Mouse (Mus musculus): ENCODE results near the gene Tpcn2. TPM values are rescaled to one million over a fixed set of nuclear protein-coding genes. Genes with fewer than 3 reads are reported as not detected.

The Tpcn2 gene
- polyA plus RNA-seq, 1 experiment from 2014 or later = 2.3 TPM

GRCm38 (mm10) chr7:145205363-145205902 lies 78.4 kb downstream of the Tpcn2 start:
- no peak overlapping the region for H3K4me2 ChIP-seq (ENCODE audit: low read depth, low read length)
- no peak for TF ChIP-seq CTCF (IDR thresholded peaks at IDR 0.05; ENCODE audit: low read depth)
- no peak for TF ChIP-seq EP300 (IDR thresholded peaks at IDR 0.05; ENCODE audit: low read depth)
- no peak for ATAC-seq
- H3K36me3 ChIP-seq (replicated peaks; ENCODE audit: insufficient read depth, low read length) = no peaks in the 10 kb centered on the region
- H3K4me1 ChIP-seq (ENCODE audit: insufficient read depth) = peaks cover 9% of the 10 kb centered on the region
- WGBS (ENCODE audit: insufficient replicate concordance) = 72% methylated on average over 4 of the region's 4 CpGs
- H3K9me3 ChIP-seq (ENCODE audit: low read length) = no peaks in the 10 kb centered on the region
- H3K9ac ChIP-seq (replicated peaks) = no peak overlapping the region
- H3K27ac ChIP-seq (ENCODE audit: low read depth) = no peak overlapping the region
- 0 out of 2 replicates have a peak, but pooled peaks cover 4% of the 10 kb centered on the region for H3K27me3 ChIP-seq (ENCODE audit: insufficient read depth, low read length)
- no peak for DNase-seq
- no peak overlapping the region for H3K4me3 ChIP-seq (ENCODE audit: low read depth, low read length)

GRCm38 (mm10) chr7:145199711-145200110 lies 84.1 kb downstream of the Tpcn2 start:
- H3K9ac ChIP-seq (replicated peaks) = no peak overlapping the region
- H3K27ac ChIP-seq (ENCODE audit: low read depth) = no peak overlapping the region
- H3K27me3 ChIP-seq (ENCODE audit: insufficient read depth, low read length) = no peaks in the 10 kb centered on the region
- TF ChIP-seq EP300 (IDR thresholded peaks at IDR 0.05; ENCODE audit: low read depth) (no peak), CTCF (IDR thresholded peaks at IDR 0.05; ENCODE audit: low read depth) (no peak)
- H3K9me3 ChIP-seq (ENCODE audit: low read length) = no peaks in the 10 kb centered on the region
- ATAC-seq (no peak), DNase-seq (no peak)
- 75% methylated on average over 2 of the region's 2 CpGs for WGBS (ENCODE audit: insufficient replicate concordance)
- H3K36me3 ChIP-seq (replicated peaks; ENCODE audit: insufficient read depth, low read length) = no peaks in the 10 kb centered on the region
- no peak overlapping the region for H3K4me2 ChIP-seq (ENCODE audit: low read depth, low read length)
- no peak overlapping the region for H3K4me3 ChIP-seq (ENCODE audit: low read depth, low read length)
- H3K4me1 ChIP-seq (ENCODE audit: insufficient read depth) = no peaks in the 10 kb centered on the region

GRCm38 (mm10) chr7:145198223-145198714 lies 85.5 kb downstream of the Tpcn2 start:
- Histone ChIP-seq H3K27me3 (ENCODE audit: insufficient read depth, low read length) (no peaks in the 10 kb centered on the region), H3K9ac (replicated peaks) (no peak overlapping the region), H3K9me3 (ENCODE audit: low read length) (no peaks in the 10 kb centered on the region), H3K4me1 (ENCODE audit: insufficient read depth) (no peaks in the 10 kb centered on the region), H3K4me3 (ENCODE audit: low read depth, low read length) (no peak overlapping the region), H3K36me3 (replicated peaks; ENCODE audit: insufficient read depth, low read length) (no peaks in the 10 kb centered on the region), H3K27ac (ENCODE audit: low read depth) (no peak overlapping the region), H3K4me2 (ENCODE audit: low read depth, low read length) (no peak overlapping the region)
- DNase-seq (no peak), ATAC-seq (no peak)
- whole genome bisulfite sequencing (ENCODE audit: insufficient replicate concordance) = 42% methylated on average over 4 of the region's 4 CpGs
- TF ChIP-seq CTCF (IDR thresholded peaks at IDR 0.05; ENCODE audit: low read depth) (no peak), EP300 (IDR thresholded peaks at IDR 0.05; ENCODE audit: low read depth) (no peak)

GRCm38 (mm10) chr7:145197711-145198110 lies 86.1 kb downstream of the Tpcn2 start:
- Histone ChIP-seq H3K9ac (replicated peaks) (no peak overlapping the region), H3K27me3 (ENCODE audit: insufficient read depth, low read length) (no peaks in the 10 kb centered on the region), H3K4me1 (ENCODE audit: insufficient read depth) (no peaks in the 10 kb centered on the region), H3K36me3 (replicated peaks; ENCODE audit: insufficient read depth, low read length) (no peaks in the 10 kb centered on the region), H3K9me3 (ENCODE audit: low read length) (no peaks in the 10 kb centered on the region), H3K27ac (ENCODE audit: low read depth) (no peak overlapping the region), H3K4me2 (ENCODE audit: low read depth, low read length) (no peak overlapping the region), H3K4me3 (ENCODE audit: low read depth, low read length) (no peak overlapping the region)
- ATAC-seq (no peak), DNase-seq (no peak)
- TF ChIP-seq EP300 (IDR thresholded peaks at IDR 0.05; ENCODE audit: low read depth) = no peak
- TF ChIP-seq CTCF (IDR thresholded peaks at IDR 0.05; ENCODE audit: low read depth) = no peak
- 52% methylated on average over 3 of the region's 3 CpGs for WGBS (ENCODE audit: insufficient replicate concordance)

GRCm38 (mm10) chr7:145197042-145197441 lies 86.8 kb downstream of the Tpcn2 start:
- no peak overlapping the region for H3K4me3 ChIP-seq (ENCODE audit: low read depth, low read length)
- no peaks in the 10 kb centered on the region for H3K27me3 ChIP-seq (ENCODE audit: insufficient read depth, low read length)
- no peak overlapping the region for H3K9ac ChIP-seq (replicated peaks)
- H3K36me3 ChIP-seq (replicated peaks; ENCODE audit: insufficient read depth, low read length) = no peaks in the 10 kb centered on the region
- H3K27ac ChIP-seq (ENCODE audit: low read depth) = no peak overlapping the region
- H3K4me2 ChIP-seq (ENCODE audit: low read depth, low read length) = no peak overlapping the region
- no peaks in the 10 kb centered on the region for H3K9me3 ChIP-seq (ENCODE audit: low read length)
- DNase-seq = no peak
- 72% methylated on average over 3 of the region's 3 CpGs for WGBS (ENCODE audit: insufficient replicate concordance)
- no peak for ATAC-seq
- no peak for TF ChIP-seq EP300 (IDR thresholded peaks at IDR 0.05; ENCODE audit: low read depth)
- TF ChIP-seq CTCF (IDR thresholded peaks at IDR 0.05; ENCODE audit: low read depth) = no peak
- no peaks in the 10 kb centered on the region for H3K4me1 ChIP-seq (ENCODE audit: insufficient read depth)

- Histone ChIP-seq H3K4me2 (ENCODE audit: low read depth, low read length) (no peak overlapping the region), H3K9ac (replicated peaks) (no peak overlapping the region), H3K4me1 (ENCODE audit: insufficient read depth) (no peaks in the 10 kb centered on the region), H3K27ac (ENCODE audit: low read depth) (no peak overlapping the region), H3K27me3 (ENCODE audit: insufficient read depth, low read length) (no peaks in the 10 kb centered on the region), H3K36me3 (replicated peaks; ENCODE audit: insufficient read depth, low read length) (no peaks in the 10 kb centered on the region), H3K9me3 (ENCODE audit: low read length) (no peaks in the 10 kb centered on the region), H3K4me3 (ENCODE audit: low read depth, low read length) (no peak overlapping the region)
- no peak for ATAC-seq
- DNase-seq = no peak
- TF ChIP-seq CTCF (IDR thresholded peaks at IDR 0.05; ENCODE audit: low read depth) (no peak), EP300 (IDR thresholded peaks at IDR 0.05; ENCODE audit: low read depth) (no peak)
- 83% methylated on average over 6 of the region's 6 CpGs for WGBS (ENCODE audit: insufficient replicate concordance)
Measured at GRCm38 (mm10) chr7:145196340-145196739, 87.5 kb downstream of the Tpcn2 start.

Measured in liver, postnatal 0 days (tissue).